Mouse (Mus musculus) left cerebral cortex, adult 11 months (tissue): Measurements from ENCODE around the gene Dytn.
A peak's percentile ranks its signal among the peaks of the same experiment; 100 is the strongest.
"Not testable (repeated sequence)": the region's sequence is repeated elsewhere in the genome, so short reads cannot be mapped to it uniquely, and the experiment has no call there.

Experiments used
- DNase-seq: peaks from one replicate; pipeline ENCODE4 v3.0.0; 2022; ENCODE audit warnings: low spot score

Dytn gene

GRCm38 (mm10) chr1:63686827-63687226, at the start of gene Dytn:
Gene Dytn (minus strand): TSS chr1:63686927.
- no peak for DNase-seq

- peak; percentile 82 for DNase-seq
Measured at GRCm38 (mm10) chr1:63730240-63730771, 43.6 kb upstream of the Dytn start, which contains the start of the genes Mdh1b and Fastkd2. Gene Mdh1b (minus strand): TSS chr1:63730318. Gene Fastkd2 (plus strand): TSS chr1:63730614.

GRCm38 (mm10) chr1:63729796-63730195, 43.1 kb upstream of the Dytn start:
- no peak for DNase-seq

GRCm38 (mm10) chr1:63720161-63720560, 33.4 kb upstream of the Dytn start:
- DNase-seq, result peak; percentile 14

GRCm38 (mm10) chr1:63708876-63709275, 22.1 kb upstream of the Dytn start:
- DNase-seq, result no peak

GRCm38 (mm10) chr1:63705733-63706132, 19.0 kb upstream of the Dytn start:
- DNase-seq, result no peak

- no peak for DNase-seq
Measured at GRCm38 (mm10) chr1:63696861-63697260, 10.1 kb upstream of the Dytn start.

GRCm38 (mm10) chr1:63675975-63676374, 10.8 kb downstream of the Dytn start:
- no peak for DNase-seq

- DNase-seq, result no peak
Measured at GRCm38 (mm10) chr1:63668852-63669160, 17.9 kb downstream of the Dytn start.

- no peak for DNase-seq
Measured at GRCm38 (mm10) chr1:63667949-63668851, 18.5 kb downstream of the Dytn start.

- DNase-seq, result no peak
Measured at GRCm38 (mm10) chr1:63667201-63667948, 19.4 kb downstream of the Dytn start.

- no peak for DNase-seq
Measured at GRCm38 (mm10) chr1:63666089-63666488, 20.6 kb downstream of the Dytn start.

- DNase-seq, result peak; percentile 38
Measured at GRCm38 (mm10) chr1:63659591-63659990, 27.1 kb downstream of the Dytn start.

GRCm38 (mm10) chr1:63658016-63658415, 28.7 kb downstream of the Dytn start:
- DNase-seq, result peak; percentile 35

GRCm38 (mm10) chr1:63639921-63640320, 46.8 kb downstream of the Dytn start:
- DNase-seq, result no peak

- not testable (repeated sequence) for DNase-seq
Measured at GRCm38 (mm10) chr1:63630390-63630789, 56.3 kb downstream of the Dytn start.

- no peak for DNase-seq
Measured at GRCm38 (mm10) chr1:63628211-63628610, 58.5 kb downstream of the Dytn start.

GRCm38 (mm10) chr1:63615668-63616067, 71.1 kb downstream of the Dytn start, which contains the start of gene Gm39653:
Gene Gm39653 (plus strand): TSS chr1:63615968.
- no peak for DNase-seq

- DNase-seq, result no peak
Measured at GRCm38 (mm10) chr1:63614594-63614993, 72.1 kb downstream of the Dytn start.

- DNase-seq, result no peak
Measured at GRCm38 (mm10) chr1:63609613-63610012, 77.1 kb downstream of the Dytn start.

- DNase-seq, result no peak
Measured at GRCm38 (mm10) chr1:63603870-63604500, 82.7 kb downstream of the Dytn start.

- no peak for DNase-seq
Measured at GRCm38 (mm10) chr1:63586869-63587268, 99.9 kb downstream of the Dytn start.
